Mouse (Mus musculus): ENCODE data around the gene Rock2. TPM values are rescaled to one million over a fixed set of nuclear protein-coding genes. Genes with fewer than 3 reads are reported as not detected.

The Rock2 gene
- polyA plus RNA-seq, 1 experiment: 5.9 TPM

GRCm38 (mm10) chr12:16877141-16877540 lies 17.6 kb upstream of the Rock2 start:
- Histone ChIP-seq H3K36me3 (ENCODE audit: control insufficient read depth, insufficient read depth, low read length) (no peaks in the 10 kb centered on the region), H3K4me1 (ENCODE audit: control insufficient read depth, insufficient read depth, low read length) (peaks cover 19% of the 10 kb centered on the region; the same call in 1 of the 2 replicates), H3K27ac (ENCODE audit: insufficient read depth, low read depth, low read length) (peak overlapping the region; percentile 41), H3K27me3 (replicated peaks; ENCODE audit: control insufficient read depth, insufficient read depth, low read length) (no peaks in the 10 kb centered on the region), H3K4me3 (ENCODE audit: insufficient read depth, low read depth, low read length) (no peak overlapping the region)
- DNase-seq: peak; percentile 35
- 42% methylated on average over 5 of the region's 5 CpGs for WGBS
- TF ChIP-seq POLR2A (IDR thresholded peaks at IDR 0.05; ENCODE audit: low read depth, low read length): no peak
- TF ChIP-seq CTCF (conservative IDR thresholded peaks at IDR 0.05; ENCODE audit: insufficient read depth, insufficient read length, low read depth, low read length): no peak

GRCm38 (mm10) chr12:16877679-16878078 lies 17.0 kb upstream of the Rock2 start:
- TF ChIP-seq POLR2A (IDR thresholded peaks at IDR 0.05; ENCODE audit: low read depth, low read length): no peak
- TF ChIP-seq CTCF (conservative IDR thresholded peaks at IDR 0.05; ENCODE audit: insufficient read depth, insufficient read length, low read depth, low read length): no peak
- 28% methylated on average over 1 of the region's 1 CpGs for WGBS
- H3K4me1 ChIP-seq (ENCODE audit: control insufficient read depth, insufficient read depth, low read length): peaks cover 19% of the 10 kb centered on the region; the same call in 1 of the 2 replicates
- H3K4me3 ChIP-seq (ENCODE audit: insufficient read depth, low read depth, low read length): no peak overlapping the region
- H3K27me3 ChIP-seq (replicated peaks; ENCODE audit: control insufficient read depth, insufficient read depth, low read length): no peaks in the 10 kb centered on the region
- peak overlapping the region; percentile 66; the same call in 1 of the 2 replicates for H3K27ac ChIP-seq (ENCODE audit: insufficient read depth, low read depth, low read length)
- DNase-seq: no peak
- H3K36me3 ChIP-seq (ENCODE audit: control insufficient read depth, insufficient read depth, low read length): no peaks in the 10 kb centered on the region

GRCm38 (mm10) chr12:16879369-16879768 lies 15.3 kb upstream of the Rock2 start:
- Histone ChIP-seq H3K4me1 (ENCODE audit: control insufficient read depth, insufficient read depth, low read length) (peaks cover 9% of the 10 kb centered on the region; the same call in 1 of the 2 replicates), H3K27ac (ENCODE audit: insufficient read depth, low read depth, low read length) (no peak overlapping the region), H3K36me3 (ENCODE audit: control insufficient read depth, insufficient read depth, low read length) (no peaks in the 10 kb centered on the region), H3K27me3 (replicated peaks; ENCODE audit: control insufficient read depth, insufficient read depth, low read length) (no peaks in the 10 kb centered on the region), H3K4me3 (ENCODE audit: insufficient read depth, low read depth, low read length) (no peak overlapping the region)
- TF ChIP-seq CTCF (conservative IDR thresholded peaks at IDR 0.05; ENCODE audit: insufficient read depth, insufficient read length, low read depth, low read length) (no peak), POLR2A (IDR thresholded peaks at IDR 0.05; ENCODE audit: low read depth, low read length) (no peak)
- 88% methylated on average over 1 of the region's 1 CpGs for WGBS
- no peak for DNase-seq

- Histone ChIP-seq H3K27ac (ENCODE audit: insufficient read depth, low read depth, low read length) (no peak overlapping the region), H3K27me3 (replicated peaks; ENCODE audit: control insufficient read depth, insufficient read depth, low read length) (no peaks in the 10 kb centered on the region), H3K36me3 (ENCODE audit: control insufficient read depth, insufficient read depth, low read length) (no peaks in the 10 kb centered on the region), H3K4me1 (ENCODE audit: control insufficient read depth, insufficient read depth, low read length) (peaks cover 7% of the 10 kb centered on the region; the same call in 1 of the 2 replicates), H3K4me3 (ENCODE audit: insufficient read depth, low read depth, low read length) (no peak overlapping the region)
- WGBS: 94% methylated on average over 4 of the region's 4 CpGs
- DNase-seq: no peak
- TF ChIP-seq CTCF (conservative IDR thresholded peaks at IDR 0.05; ENCODE audit: insufficient read depth, insufficient read length, low read depth, low read length): no peak
- TF ChIP-seq POLR2A (IDR thresholded peaks at IDR 0.05; ENCODE audit: low read depth, low read length): no peak
Measured at GRCm38 (mm10) chr12:16880077-16880476, 14.6 kb upstream of the Rock2 start.

GRCm38 (mm10) chr12:16882442-16882841 lies 12.3 kb upstream of the Rock2 start:
- H3K4me1 ChIP-seq (ENCODE audit: control insufficient read depth, insufficient read depth, low read length): no peaks in the 10 kb centered on the region
- no peak overlapping the region for H3K27ac ChIP-seq (ENCODE audit: insufficient read depth, low read depth, low read length)
- TF ChIP-seq POLR2A (IDR thresholded peaks at IDR 0.05; ENCODE audit: low read depth, low read length) (no peak), CTCF (conservative IDR thresholded peaks at IDR 0.05; ENCODE audit: insufficient read depth, insufficient read length, low read depth, low read length) (no peak)
- H3K4me3 ChIP-seq (ENCODE audit: insufficient read depth, low read depth, low read length): no peak overlapping the region
- no peak for DNase-seq
- no peaks in the 10 kb centered on the region for H3K27me3 ChIP-seq (replicated peaks; ENCODE audit: control insufficient read depth, insufficient read depth, low read length)
- H3K36me3 ChIP-seq (ENCODE audit: control insufficient read depth, insufficient read depth, low read length): no peaks in the 10 kb centered on the region
- WGBS: 82% methylated on average over 3 of the region's 3 CpGs

- no peaks in the 10 kb centered on the region for H3K4me1 ChIP-seq (ENCODE audit: control insufficient read depth, insufficient read depth, low read length)
- no peaks in the 10 kb centered on the region for H3K27me3 ChIP-seq (replicated peaks; ENCODE audit: control insufficient read depth, insufficient read depth, low read length)
- H3K4me3 ChIP-seq (ENCODE audit: insufficient read depth, low read depth, low read length): no peak overlapping the region
- 73% methylated on average over 7 of the region's 7 CpGs for WGBS
- DNase-seq: no peak
- no peaks in the 10 kb centered on the region for H3K36me3 ChIP-seq (ENCODE audit: control insufficient read depth, insufficient read depth, low read length)
- no peak overlapping the region for H3K27ac ChIP-seq (ENCODE audit: insufficient read depth, low read depth, low read length)
- TF ChIP-seq CTCF (conservative IDR thresholded peaks at IDR 0.05; ENCODE audit: insufficient read depth, insufficient read length, low read depth, low read length): no peak
- no peak for TF ChIP-seq POLR2A (IDR thresholded peaks at IDR 0.05; ENCODE audit: low read depth, low read length)
Measured at GRCm38 (mm10) chr12:16883111-16883510, 11.6 kb upstream of the Rock2 start.

GRCm38 (mm10) chr12:16884534-16884933 lies 10.2 kb upstream of the Rock2 start:
- H3K4me3 ChIP-seq (ENCODE audit: insufficient read depth, low read depth, low read length): no peak overlapping the region
- 94% methylated on average over 4 of the region's 4 CpGs for WGBS
- no peak for DNase-seq
- H3K4me1 ChIP-seq (ENCODE audit: control insufficient read depth, insufficient read depth, low read length): no peaks in the 10 kb centered on the region
- H3K27me3 ChIP-seq (replicated peaks; ENCODE audit: control insufficient read depth, insufficient read depth, low read length): no peaks in the 10 kb centered on the region
- no peak for TF ChIP-seq POLR2A (IDR thresholded peaks at IDR 0.05; ENCODE audit: low read depth, low read length)
- TF ChIP-seq CTCF (conservative IDR thresholded peaks at IDR 0.05; ENCODE audit: insufficient read depth, insufficient read length, low read depth, low read length): no peak
- no peaks in the 10 kb centered on the region for H3K36me3 ChIP-seq (ENCODE audit: control insufficient read depth, insufficient read depth, low read length)
- H3K27ac ChIP-seq (ENCODE audit: insufficient read depth, low read depth, low read length): no peak overlapping the region
